Mouse (Mus musculus) bone marrow macrophage, adult 2 months (primary cell): ENCODE results near the gene Rnf111.

Experiments
- CTCF ChIP-seq: IDR thresholded peaks from 2 replicates; pipeline ENCODE4 v1.5.1; 2012; ENCODE audit warnings: low read depth, mild to moderate bottlenecking, low read length, moderate library complexity
- POLR2A ChIP-seq: IDR thresholded peaks from 2 replicates; pipeline ENCODE4 v1.6.1; 2012; ENCODE audit warnings: mild to moderate bottlenecking, low read depth, low read length, borderline replicate concordance

- TF ChIP-seq CTCF, result no peak
- no peak for TF ChIP-seq POLR2A
Observed at GRCm38 (mm10) chr9:70551524-70551923, 48.0 kb upstream of the Rnf111 start.
